Mouse (Mus musculus): ENCODE measurements around the gene Inpp4b. TPM values are rescaled to one million over a fixed set of nuclear protein-coding genes. Genes with fewer than 3 reads are reported as not detected.
A peak's percentile ranks its signal among the peaks of the same experiment; 100 is the strongest.
"Not testable (repeated sequence)": the region's sequence is repeated elsewhere in the genome, so short reads cannot be mapped to it uniquely, and the experiment has no call there.

The Inpp4b gene
- total RNA-seq, 2 experiments from 2014 or later: 6.7 to 12.6 TPM

GRCm38 (mm10) chr8:81780166-81780565 lies 437.8 kb downstream of the Inpp4b start:
- no peak for DNase-seq

- DNase-seq: no peak
These were observed 438.7 kb downstream of the Inpp4b start for GRCm38 (mm10) chr8:81780921-81781675.

GRCm38 (mm10) chr8:81782781-81783180 lies 440.4 kb downstream of the Inpp4b start:
- DNase-seq: no peak

- no peak for DNase-seq
These were observed 442.4 kb downstream of the Inpp4b start for GRCm38 (mm10) chr8:81784775-81785174.

GRCm38 (mm10) chr8:81788498-81788897 lies 446.1 kb downstream of the Inpp4b start:
- DNase-seq: no peak

GRCm38 (mm10) chr8:81792649-81793048 lies 450.3 kb downstream of the Inpp4b start:
- DNase-seq: no peak

- peak; percentile 12 for DNase-seq
These were observed 456.1 kb downstream of the Inpp4b start for GRCm38 (mm10) chr8:81798501-81798900.

GRCm38 (mm10) chr8:81800792-81801191 lies 458.4 kb downstream of the Inpp4b start:
- no peak for DNase-seq

GRCm38 (mm10) chr8:81806797-81807196 lies 464.4 kb downstream of the Inpp4b start:
- DNase-seq: peak; percentile 77

- no peak for DNase-seq
These were observed 465.2 kb downstream of the Inpp4b start for GRCm38 (mm10) chr8:81807578-81807977.

GRCm38 (mm10) chr8:81808406-81808805 lies 466.1 kb downstream of the Inpp4b start:
- no peak for DNase-seq

- not testable (repeated sequence) for DNase-seq
These were observed 467.1 kb downstream of the Inpp4b start for GRCm38 (mm10) chr8:81809414-81809813.

GRCm38 (mm10) chr8:81812051-81812751 lies 469.8 kb downstream of the Inpp4b start:
- DNase-seq: no peak

GRCm38 (mm10) chr8:81814742-81815141 lies 472.4 kb downstream of the Inpp4b start:
- no peak for DNase-seq

GRCm38 (mm10) chr8:81815551-81815950 lies 473.2 kb downstream of the Inpp4b start:
- DNase-seq: no peak

- DNase-seq: no peak
These were observed 480.8 kb downstream of the Inpp4b start for GRCm38 (mm10) chr8:81823121-81823520.

- DNase-seq: no peak
These were observed 482.6 kb downstream of the Inpp4b start for GRCm38 (mm10) chr8:81824975-81825374.

GRCm38 (mm10) chr8:81826406-81826805 lies 484.1 kb downstream of the Inpp4b start:
- no peak for DNase-seq

- no peak for DNase-seq
These were observed 485.1 kb downstream of the Inpp4b start for GRCm38 (mm10) chr8:81827306-81827913.

- DNase-seq: no peak
These were observed 489.1 kb downstream of the Inpp4b start for GRCm38 (mm10) chr8:81831430-81831829.

GRCm38 (mm10) chr8:81833852-81834251 lies 491.5 kb downstream of the Inpp4b start:
- no peak for DNase-seq

GRCm38 (mm10) chr8:81840512-81840911 lies 498.2 kb downstream of the Inpp4b start:
- DNase-seq: no peak
